Mouse (Mus musculus): ENCODE results near the gene 3110082I17Rik. TPM values are rescaled to one million over a fixed set of nuclear protein-coding genes. Genes with fewer than 3 reads are reported as not detected.
A peak's percentile ranks its signal among the peaks of the same experiment; 100 is the strongest.

3110082I17Rik gene
- polyA plus RNA-seq, 1 experiment from 2014 or later: 37.2 TPM

DNA sequence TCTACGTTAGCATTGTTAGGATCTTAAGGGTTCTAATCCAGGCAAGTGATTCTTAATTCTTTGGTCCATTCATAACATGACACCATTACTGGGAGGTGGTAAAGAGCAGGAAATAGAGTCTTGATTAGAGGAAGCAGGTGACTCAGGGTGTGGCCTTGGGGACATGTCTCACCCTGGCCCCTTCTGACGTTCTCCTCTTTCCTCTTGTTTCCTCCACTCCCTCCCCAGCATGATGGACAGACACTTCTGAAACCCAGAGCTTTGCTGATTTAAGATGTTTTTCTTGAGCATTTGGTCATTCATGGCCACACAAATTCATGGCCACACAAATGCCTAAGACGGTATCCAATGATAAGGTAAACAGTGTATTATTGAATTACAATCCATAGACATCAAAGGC lies 150.4 kb downstream of the 3110082I17Rik start:
- H3K4me2 ChIP-seq: no peak overlapping the region
- H3K9ac ChIP-seq: no peak overlapping the region
- H3K4me3 ChIP-seq (replicated peaks): no peak overlapping the region
- no peaks in the 10 kb centered on the region for H3K36me3 ChIP-seq
- no peaks in the 10 kb centered on the region for H3K4me1 ChIP-seq
- H3K27ac ChIP-seq: no peak overlapping the region
- H3K27me3 ChIP-seq (replicated peaks): no peaks in the 10 kb centered on the region
- 57% methylated on average over 3 of the region's 3 CpGs for WGBS
- no peak for ATAC-seq (ENCODE audit: insufficient read depth, low FRiP score, low read depth)
- no peaks in the 10 kb centered on the region for H3K9me3 ChIP-seq

MicroRNAs within 50 kb of the gene (microRNA counts, 519-probe panel; counts per million panel counts)
- microRNA mmu-miR-339-3p (not detected), microRNA mmu-miR-339-5p (not detected)

Small RNA genes within 50 kb of the gene (microRNA-seq; reads per million reads assigned to microRNA genes)
- gene Mir339: 513 reads per million, percentile 67 among the genes with 10 or more reads in this experiment

Other genes starting within 250 kb of the 3110082I17Rik start
- gene Get4, start 208.2 kb downstream of the 3110082I17Rik start, polyA plus RNA-seq (2015; fragmentation: Nextera tagmentation; extraction: Ambion mirVana): 142 and 144 TPM in 2 replicates
- gene Adap1, start 134.9 kb downstream of the 3110082I17Rik start, polyA plus RNA-seq (2015; fragmentation: Nextera tagmentation; extraction: Ambion mirVana): 12.3 and 13.0 TPM in 2 replicates
- gene Cox19, start 109.1 kb downstream of the 3110082I17Rik start, polyA plus RNA-seq (2015; fragmentation: Nextera tagmentation; extraction: Ambion mirVana): 109 and 115 TPM in 2 replicates
- 8.5 and 11.6 TPM in 2 replicates for gene Cyp2w1, start 107.9 kb downstream of the 3110082I17Rik start, polyA plus RNA-seq (2015; fragmentation: Nextera tagmentation; extraction: Ambion mirVana)
- 2.7 and 3.3 TPM in 2 replicates for gene Gpr146, start 82.8 kb downstream of the 3110082I17Rik start, polyA plus RNA-seq (2015; fragmentation: Nextera tagmentation; extraction: Ambion mirVana)
- 0.72 and 1.1 TPM in 2 replicates for gene C130050O18Rik, start 55.2 kb downstream of the 3110082I17Rik start, polyA plus RNA-seq (2015; fragmentation: Nextera tagmentation; extraction: Ambion mirVana)
- 2.0 and 2.7 TPM in 2 replicates for gene Gper1, start 37.4 kb downstream of the 3110082I17Rik start, polyA plus RNA-seq (2015; fragmentation: Nextera tagmentation; extraction: Ambion mirVana)
- 7.0 and 8.5 TPM in 2 replicates for gene Zfand2a, start 24.0 kb upstream of the 3110082I17Rik start, polyA plus RNA-seq (2015; fragmentation: Nextera tagmentation; extraction: Ambion mirVana)
- gene Uncx, start 83.0 kb upstream of the 3110082I17Rik start, polyA plus RNA-seq (2015; fragmentation: Nextera tagmentation; extraction: Ambion mirVana): 0.08 TPM in 1 of 2 replicates, not detected in the other

Measured in stomach, embryonic 15.5 days (tissue).